Mouse (Mus musculus) lung, postnatal 0 days (tissue): ENCODE data around the gene Cacna2d1. TPM values are rescaled to one million over a fixed set of nuclear protein-coding genes. Genes with fewer than 3 reads are reported as not detected.

Source experiments
- ATAC-seq: fragments of 200-750 bp; cut with Nextera tagmentation; 2 replicates; pipeline ENCODE4 v1.8.0; 2017; ENCODE audit warnings: moderate library complexity
- DNase-seq: peaks from one replicate; pipeline ENCODE4 v3.0.0-alpha.2; 2016; ENCODE audit warnings: low spot score
- H3K27ac ChIP-seq: fragments of 300-500 bp; sonication (generic); 2 replicates; pipeline ENCODE4 v1.5.1; 2014; ENCODE audit warnings: antibody characterized with exemption, mild to moderate bottlenecking, low read length, mixed read lengths
- H3K27me3 ChIP-seq: fragments of 300-500 bp; sonication (generic); replicated peaks from 2 replicates; pipeline ENCODE4 v1.6.1; 2014; ENCODE audit warnings: low read length, mixed read lengths; ENCODE audit not compliant: insufficient read depth
- H3K36me3 ChIP-seq: fragments of 300-500 bp; sonication (generic); 2 replicates; pipeline ENCODE4 v1.6.1; 2014; ENCODE audit warnings: low read length, mixed read lengths; ENCODE audit not compliant: insufficient read depth
- H3K4me1 ChIP-seq: fragments of 300-500 bp; sonication (generic); 2 replicates; pipeline ENCODE4 v1.6.1; 2014; ENCODE audit warnings: antibody characterized with exemption, low read depth, low read length, mixed read lengths; ENCODE audit not compliant: insufficient read depth
- H3K4me2 ChIP-seq: fragments of 300-500 bp; sonication (generic); replicated peaks from 2 replicates; pipeline ENCODE4 v1.6.1; 2014; ENCODE audit warnings: low read depth, mild to moderate bottlenecking, low read length, moderate library complexity, mixed read lengths
- H3K4me3 ChIP-seq: fragments of 300-500 bp; sonication (generic); 2 replicates; pipeline ENCODE4 v1.5.1; 2014; ENCODE audit warnings: low read depth, low read length
- H3K9ac ChIP-seq: fragments of 300-500 bp; sonication (generic); replicated peaks from 2 replicates; pipeline ENCODE4 v1.6.1; 2014; ENCODE audit warnings: low read depth, mild to moderate bottlenecking
- H3K9me3 ChIP-seq: fragments of 300-500 bp; sonication (generic); 2 replicates; pipeline ENCODE4 v1.6.1; 2016; ENCODE audit warnings: low read length, mixed read lengths
- CTCF ChIP-seq: IDR thresholded peaks from 2 replicates; pipeline ENCODE4 v1.5.1; 2016; ENCODE audit warnings: antibody characterized with exemption, mild to moderate bottlenecking
- EP300 ChIP-seq: IDR thresholded peaks from 2 replicates; pipeline ENCODE4 v1.6.1; 2016; ENCODE audit warnings: antibody characterized with exemption, mild to moderate bottlenecking, control low read depth
- WGBS: fragments of 180-500 bp; shearing (Covaris S2); extraction: QIAGEN DNeasy Blood & Tissue Kit; methylation state at CpG from one replicate; pipeline ENCODE4 v1.1.7; 2014; 5-methylcytosine and 5-hydroxymethylcytosine counted together
- polyA plus RNA-seq: library from polyadenylated mRNA; unstranded; fragments of >200 nt; fragmentation: Nextera tagmentation; extraction: Ambion mirVana; gene quantifications from 2 replicates; pipeline ENCODE4 v1.2.1, GENCODE M21; 2015

Gene Cacna2d1
- polyA plus RNA-seq, 1 experiment from 2014 or later = 8.4 TPM

DNA sequence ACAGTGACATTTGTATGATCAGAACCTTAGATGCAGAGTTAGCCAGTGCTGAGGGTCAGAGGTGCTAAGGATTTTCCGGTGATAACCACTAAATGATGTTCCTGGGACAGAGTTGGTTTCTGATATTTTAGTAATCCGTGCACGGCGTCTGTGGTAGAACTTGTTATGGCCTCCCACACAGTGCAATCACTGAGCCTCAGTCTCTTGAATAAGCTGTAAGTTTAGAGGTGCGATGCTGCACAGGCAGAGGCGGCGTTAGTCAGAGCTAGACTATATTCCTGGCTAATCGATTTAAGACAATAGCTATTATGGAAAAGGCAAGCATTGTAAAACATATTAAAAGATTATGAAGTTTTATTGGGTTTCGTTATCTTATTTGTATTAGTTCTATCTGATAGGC lies 297.0 kb downstream of the Cacna2d1 start:
- no peak for TF ChIP-seq EP300
- TF ChIP-seq CTCF = no peak
- WGBS = 88% methylated on average over 9 of the region's 9 CpGs

DNA sequence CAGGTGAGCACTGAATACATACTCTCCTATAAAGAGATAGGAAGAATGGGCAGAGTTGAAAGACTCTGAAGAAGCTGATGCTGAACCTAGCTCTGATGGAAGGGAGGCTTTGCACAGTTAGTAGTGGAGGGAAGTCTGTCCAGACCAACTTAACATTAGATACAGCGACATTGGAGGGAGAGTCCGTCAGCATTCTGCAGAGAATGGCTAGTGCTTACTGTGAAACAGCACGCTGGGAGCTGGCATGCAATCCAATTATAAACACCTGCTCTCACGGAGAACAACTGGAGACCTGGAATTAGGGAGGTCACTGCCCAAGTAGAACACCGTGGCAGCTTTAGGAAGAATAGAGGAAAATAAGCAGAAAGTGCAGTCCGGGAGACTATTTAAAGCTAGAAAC lies 300.4 kb downstream of the Cacna2d1 start:
- H3K27ac ChIP-seq = no peak overlapping the region
- ATAC-seq (no peak), DNase-seq (no peak)
- no peaks in the 10 kb centered on the region for H3K36me3 ChIP-seq
- H3K4me1 ChIP-seq = 0 out of 2 replicates have a peak, but pooled peaks cover 3% of the 10 kb centered on the region
- no peak overlapping the region for H3K9ac ChIP-seq
- no peaks in the 10 kb centered on the region for H3K27me3 ChIP-seq
- H3K9me3 ChIP-seq = no peaks in the 10 kb centered on the region
- no peak overlapping the region for H3K4me2 ChIP-seq
- TF ChIP-seq CTCF = no peak
- TF ChIP-seq EP300 = no peak
- WGBS = 78% methylated on average over 6 of the region's 6 CpGs
- no peak overlapping the region for H3K4me3 ChIP-seq

More for the DNA sequence above, 297.0 kb downstream of the Cacna2d1 start:
- Histone ChIP-seq H3K4me2 (no peak overlapping the region), H3K4me1 (no peaks in the 10 kb centered on the region), H3K27ac (no peak overlapping the region), H3K9ac (no peak overlapping the region), H3K27me3 (no peaks in the 10 kb centered on the region), H3K9me3 (no peaks in the 10 kb centered on the region), H3K4me3 (no peak overlapping the region), H3K36me3 (no peaks in the 10 kb centered on the region)
- ATAC-seq (no peak), DNase-seq (no peak)

GRCm38 (mm10) chr5:16235864-16236263 lies 301.4 kb downstream of the Cacna2d1 start:
- no peaks in the 10 kb centered on the region for H3K9me3 ChIP-seq
- H3K9ac ChIP-seq = no peak overlapping the region
- no peaks in the 10 kb centered on the region for H3K36me3 ChIP-seq
- H3K27me3 ChIP-seq = no peaks in the 10 kb centered on the region
- no peak overlapping the region for H3K27ac ChIP-seq
- H3K4me3 ChIP-seq = no peak overlapping the region
- WGBS = 77% methylated on average over 2 of the region's 2 CpGs
- H3K4me1 ChIP-seq = 0 out of 2 replicates have a peak, but pooled peaks cover 3% of the 10 kb centered on the region
- no peak overlapping the region for H3K4me2 ChIP-seq
- no peak for TF ChIP-seq EP300
- ATAC-seq = no peak
- no peak for DNase-seq

DNA sequence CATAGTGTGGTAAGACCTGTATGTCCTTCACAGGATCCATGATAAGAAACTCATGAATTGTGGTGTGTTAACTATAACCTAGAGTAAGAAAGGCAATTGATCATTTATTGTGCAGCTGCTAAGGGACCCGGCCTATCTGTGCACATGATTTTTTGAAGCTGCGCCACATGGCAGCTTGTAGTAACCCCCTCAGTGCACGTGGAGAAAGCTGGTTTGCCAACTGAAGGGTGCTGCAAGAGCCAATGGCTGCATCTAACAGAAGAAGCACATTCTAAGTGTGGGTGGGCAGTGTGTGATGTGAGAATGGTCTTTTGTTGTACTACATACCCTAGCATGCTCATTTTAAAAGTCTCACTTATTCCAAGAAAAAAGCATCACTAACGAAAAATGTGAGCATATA lies 302.1 kb downstream of the Cacna2d1 start:
- 80% methylated on average over 4 of the region's 4 CpGs for whole genome bisulfite sequencing
- no peaks in the 10 kb centered on the region for H3K9me3 ChIP-seq
- no peaks in the 10 kb centered on the region for H3K36me3 ChIP-seq
- H3K27ac ChIP-seq = no peak overlapping the region
- no peak overlapping the region for H3K9ac ChIP-seq
- TF ChIP-seq EP300 (no peak), CTCF (no peak)
- 0 out of 2 replicates have a peak, but pooled peaks cover 3% of the 10 kb centered on the region for H3K4me1 ChIP-seq
- H3K4me3 ChIP-seq = no peak overlapping the region
- DNase-seq (no peak), ATAC-seq (no peak)
- H3K4me2 ChIP-seq = no peak overlapping the region
- H3K27me3 ChIP-seq = no peaks in the 10 kb centered on the region

DNA sequence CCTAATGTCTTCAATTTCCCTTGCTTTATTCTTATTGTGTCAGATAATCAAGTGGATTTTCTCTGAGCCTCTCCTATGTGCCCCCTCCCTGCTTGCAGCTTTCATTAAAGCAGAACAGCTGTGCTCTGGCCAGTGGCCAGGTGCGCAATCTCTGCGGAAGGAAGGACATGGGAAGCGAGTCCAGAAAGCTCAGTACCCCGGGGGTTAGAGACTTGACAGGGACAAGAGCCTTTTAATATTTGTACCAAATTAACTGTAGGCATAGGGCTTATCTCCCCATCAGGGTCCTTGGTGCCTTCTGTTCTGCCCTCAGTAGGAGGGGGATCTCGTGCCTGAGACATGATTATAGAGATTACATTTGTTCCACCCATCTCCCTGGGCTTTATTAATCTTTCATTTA lies 303.5 kb downstream of the Cacna2d1 start:
- ATAC-seq (peak; percentile 40), DNase-seq (peak; percentile 40)
- H3K27ac ChIP-seq = no peak overlapping the region
- no peaks in the 10 kb centered on the region for H3K9me3 ChIP-seq
- TF ChIP-seq EP300 (no peak), CTCF (no peak)
- WGBS = 33% methylated on average over 5 of the region's 5 CpGs
- no peak overlapping the region for H3K9ac ChIP-seq
- no peak overlapping the region for H3K4me3 ChIP-seq
- no peak overlapping the region for H3K4me2 ChIP-seq
- H3K4me1 ChIP-seq = 0 out of 2 replicates have a peak, but pooled peaks cover 3% of the 10 kb centered on the region
- no peaks in the 10 kb centered on the region for H3K27me3 ChIP-seq
- no peaks in the 10 kb centered on the region for H3K36me3 ChIP-seq

DNA sequence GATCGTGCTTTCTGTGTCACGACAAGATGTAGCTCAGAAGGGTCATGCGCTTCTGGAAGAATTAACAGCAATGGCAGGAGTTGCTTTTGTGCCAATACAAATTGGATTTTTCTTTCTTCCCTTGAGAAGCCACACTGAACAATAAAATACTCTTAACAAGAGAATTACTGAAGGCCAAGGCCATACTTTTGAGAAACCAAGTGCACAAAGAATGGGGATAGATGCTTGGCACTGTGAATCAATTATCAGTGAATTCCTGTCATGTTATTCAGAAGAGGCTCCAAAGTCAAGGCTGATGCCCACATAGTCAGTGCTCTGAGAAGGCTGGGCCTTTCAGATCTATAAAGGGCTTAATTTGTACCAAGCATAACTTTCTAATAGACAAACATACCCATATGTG lies 305.8 kb downstream of the Cacna2d1 start:
- Histone ChIP-seq H3K9ac (no peak overlapping the region), H3K4me1 (0 out of 2 replicates have a peak, but pooled peaks cover 3% of the 10 kb centered on the region), H3K27me3 (no peaks in the 10 kb centered on the region), H3K4me2 (no peak overlapping the region), H3K36me3 (no peaks in the 10 kb centered on the region), H3K9me3 (no peaks in the 10 kb centered on the region), H3K27ac (no peak overlapping the region), H3K4me3 (no peak overlapping the region)
- ATAC-seq (no peak), DNase-seq (no peak)
- TF ChIP-seq EP300 (no peak), CTCF (no peak)
- WGBS = 90% methylated on average over 3 of the region's 3 CpGs

GRCm38 (mm10) chr5:16243599-16243998 lies 309.1 kb downstream of the Cacna2d1 start:
- H3K4me2 ChIP-seq = no peak overlapping the region
- H3K27me3 ChIP-seq = no peaks in the 10 kb centered on the region
- TF ChIP-seq EP300 (no peak), CTCF (no peak)
- 63% methylated on average over 2 of the region's 2 CpGs for WGBS
- H3K36me3 ChIP-seq = no peaks in the 10 kb centered on the region
- no peak overlapping the region for H3K4me3 ChIP-seq
- DNase-seq (no peak), ATAC-seq (no peak)
- H3K27ac ChIP-seq = no peak overlapping the region
- no peaks in the 10 kb centered on the region for H3K9me3 ChIP-seq
- no peaks in the 10 kb centered on the region for H3K4me1 ChIP-seq
- H3K9ac ChIP-seq = no peak overlapping the region
